Mouse (Mus musculus): ENCODE measurements at regions not wholly inside any gene's neighbourhood (a gene's known extent, or its start where the extent isn't known, plus 50 kb on each side); places are given as distances from the start of the nearest gene placed in this dataset.

DNA sequence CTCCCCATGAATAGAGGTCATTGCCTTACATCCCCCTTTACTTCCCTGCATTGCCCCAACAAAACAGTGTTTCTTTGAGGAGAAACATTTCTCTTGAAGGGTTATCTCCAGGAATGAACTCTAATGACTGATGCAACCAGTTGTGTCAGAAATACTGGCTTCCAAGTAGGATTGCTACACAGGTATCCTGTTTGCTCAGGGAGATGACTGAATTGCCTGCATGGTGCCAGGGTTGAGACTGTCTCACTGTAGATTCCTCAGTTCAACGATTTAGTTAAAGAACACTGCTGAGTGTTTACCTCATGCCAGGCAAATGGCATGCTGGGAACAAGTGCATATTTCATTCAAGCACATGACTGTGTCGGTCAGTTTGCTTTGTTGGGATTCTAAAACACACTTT is 123.8 kb upstream of the Esrrg start:
- Histone ChIP-seq H3K27me3 (ENCODE audit: insufficient read depth, low read length) (no peaks in the 10 kb centered on the region), H3K9ac (replicated peaks; ENCODE audit: low read length, poor library complexity, severe bottlenecking) (no peak overlapping the region), H3K36me3 (ENCODE audit: insufficient read depth, low read length) (no peaks in the 10 kb centered on the region), H3K4me2 (ENCODE audit: low read depth, low read length, poor library complexity, severe bottlenecking) (no peak overlapping the region), H3K27ac (ENCODE audit: low read depth, low read length) (no peak overlapping the region), H3K4me3 (ENCODE audit: low read depth, low read length) (no peak overlapping the region), H3K9me3 (ENCODE audit: low read length) (no peaks in the 10 kb centered on the region), H3K4me1 (ENCODE audit: insufficient read depth, low read length) (no peaks in the 10 kb centered on the region)
- DNase-seq (ENCODE audit: low spot score) (no peak), ATAC-seq (ENCODE audit: low FRiP score) (no peak)
- TF ChIP-seq CTCF (IDR thresholded peaks at IDR 0.05) = no peak
- 73% methylated on average over 2 of the region's 2 CpGs for WGBS

DNA sequence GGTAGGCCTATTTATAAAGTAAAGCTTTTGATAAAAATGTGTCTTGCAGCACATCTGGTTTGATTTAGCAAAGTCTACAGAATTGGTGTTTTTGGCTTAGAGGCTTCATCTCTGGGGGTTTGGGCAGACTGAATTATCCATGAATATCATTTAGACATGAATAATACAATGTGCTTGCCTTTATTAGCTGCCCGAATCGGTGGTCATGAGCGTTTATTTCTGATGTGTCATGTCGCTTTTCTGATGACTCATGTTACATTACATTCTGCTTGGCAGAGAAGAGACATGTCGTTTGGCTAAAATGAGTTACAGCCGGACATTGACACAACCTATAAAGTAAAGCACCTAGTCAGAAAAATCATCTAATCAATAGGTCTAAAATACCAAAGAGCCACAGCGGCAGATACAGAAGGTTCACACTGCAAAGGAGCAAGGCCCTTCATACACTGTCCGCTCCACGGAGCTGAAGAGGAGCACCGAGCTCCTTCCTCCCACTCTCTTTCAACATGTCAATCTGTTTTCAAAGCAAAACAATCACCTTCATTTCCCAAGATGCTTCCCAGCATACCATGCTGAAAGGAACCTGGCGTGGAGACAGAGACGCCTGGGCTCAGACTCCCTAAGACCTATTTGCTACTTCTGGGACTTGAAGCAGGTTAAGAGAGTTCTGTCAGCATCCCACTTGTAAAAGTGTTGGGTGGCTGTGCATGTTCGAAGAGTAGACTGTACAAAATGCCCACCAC is 120.5 kb upstream of the Esrrg start:
- Histone ChIP-seq H3K4me2 (ENCODE audit: low read depth, low read length, poor library complexity, severe bottlenecking) (no peak overlapping the region), H3K27me3 (ENCODE audit: insufficient read depth, low read length) (no peaks in the 10 kb centered on the region), H3K9ac (replicated peaks; ENCODE audit: low read length, poor library complexity, severe bottlenecking) (no peak overlapping the region), H3K4me1 (ENCODE audit: insufficient read depth, low read length) (no peaks in the 10 kb centered on the region), H3K27ac (ENCODE audit: low read depth, low read length) (no peak overlapping the region), H3K36me3 (ENCODE audit: insufficient read depth, low read length) (no peaks in the 10 kb centered on the region), H3K9me3 (ENCODE audit: low read length) (no peaks in the 10 kb centered on the region), H3K4me3 (ENCODE audit: low read depth, low read length) (no peak overlapping the region)
- no peak for ATAC-seq (ENCODE audit: low FRiP score)
- TF ChIP-seq CTCF (IDR thresholded peaks at IDR 0.05) = no peak
- 84% methylated on average over 13 of the region's 13 CpGs for WGBS
- no peak for DNase-seq (ENCODE audit: low spot score)

DNA sequence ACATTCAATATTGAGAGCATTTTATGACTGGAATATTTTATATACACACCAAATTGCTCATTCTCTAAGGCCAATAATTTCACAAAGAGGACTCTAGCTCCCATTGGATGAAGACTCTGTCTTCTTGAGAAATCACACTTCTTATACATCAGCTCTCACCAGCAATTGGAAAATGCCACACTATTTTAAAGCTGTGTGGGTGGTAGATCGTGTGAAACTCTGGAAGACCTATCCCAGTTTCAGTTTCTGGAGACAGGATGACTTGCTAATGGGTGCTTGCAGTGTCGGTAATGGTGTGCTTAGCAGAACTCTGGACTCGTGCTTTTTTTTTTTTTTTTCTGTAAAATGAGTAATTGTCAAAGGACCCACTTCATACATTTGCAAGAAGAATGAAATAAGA is 119.1 kb upstream of the Esrrg start:
- no peak for ATAC-seq (ENCODE audit: low FRiP score)
- H3K36me3 ChIP-seq (ENCODE audit: insufficient read depth, low read length) = no peaks in the 10 kb centered on the region
- no peaks in the 10 kb centered on the region for H3K4me1 ChIP-seq (ENCODE audit: insufficient read depth, low read length)
- no peak overlapping the region for H3K4me3 ChIP-seq (ENCODE audit: low read depth, low read length)
- no peak for TF ChIP-seq CTCF (IDR thresholded peaks at IDR 0.05)
- no peak overlapping the region for H3K27ac ChIP-seq (ENCODE audit: low read depth, low read length)
- no peak for DNase-seq (ENCODE audit: low spot score)
- no peak overlapping the region for H3K9ac ChIP-seq (replicated peaks; ENCODE audit: low read length, poor library complexity, severe bottlenecking)
- H3K9me3 ChIP-seq (ENCODE audit: low read length) = no peaks in the 10 kb centered on the region
- H3K27me3 ChIP-seq (ENCODE audit: insufficient read depth, low read length) = no peaks in the 10 kb centered on the region
- H3K4me2 ChIP-seq (ENCODE audit: low read depth, low read length, poor library complexity, severe bottlenecking) = no peak overlapping the region
- WGBS = 77% methylated on average over 3 of the region's 3 CpGs

DNA sequence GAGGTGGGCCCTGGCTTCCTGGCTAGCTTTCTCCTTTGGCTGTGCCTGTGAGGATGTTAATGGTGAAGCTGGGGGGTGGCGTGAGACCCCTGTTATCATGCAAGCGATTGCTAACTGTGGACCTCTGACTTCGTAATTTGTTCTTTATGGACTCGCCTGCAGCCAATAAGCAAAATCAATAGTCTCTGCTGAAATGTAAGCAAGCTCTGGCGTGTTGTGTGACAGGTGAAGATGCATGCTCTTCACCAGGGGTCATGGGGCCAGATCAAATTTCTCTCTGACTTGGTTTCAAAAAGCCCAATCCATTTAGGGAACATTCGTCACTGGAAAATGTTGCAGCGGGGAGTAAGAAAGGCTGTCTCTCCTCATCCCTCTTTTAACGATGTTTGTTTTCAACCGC is 103.2 kb upstream of the Esrrg start:
- ATAC-seq (ENCODE audit: low FRiP score) (no peak), DNase-seq (ENCODE audit: low spot score) (no peak)
- WGBS = 77% methylated on average over 9 of the region's 9 CpGs
- H3K27me3 ChIP-seq (ENCODE audit: insufficient read depth, low read length) = no peaks in the 10 kb centered on the region
- no peak overlapping the region for H3K4me2 ChIP-seq (ENCODE audit: low read depth, low read length, poor library complexity, severe bottlenecking)
- no peak for TF ChIP-seq CTCF (IDR thresholded peaks at IDR 0.05)
- H3K36me3 ChIP-seq (ENCODE audit: insufficient read depth, low read length) = no peaks in the 10 kb centered on the region
- H3K4me3 ChIP-seq (ENCODE audit: low read depth, low read length) = no peak overlapping the region
- no peaks in the 10 kb centered on the region for H3K4me1 ChIP-seq (ENCODE audit: insufficient read depth, low read length)
- no peak overlapping the region for H3K9ac ChIP-seq (replicated peaks; ENCODE audit: low read length, poor library complexity, severe bottlenecking)
- no peak overlapping the region for H3K27ac ChIP-seq (ENCODE audit: low read depth, low read length)
- H3K9me3 ChIP-seq (ENCODE audit: low read length) = no peaks in the 10 kb centered on the region

DNA sequence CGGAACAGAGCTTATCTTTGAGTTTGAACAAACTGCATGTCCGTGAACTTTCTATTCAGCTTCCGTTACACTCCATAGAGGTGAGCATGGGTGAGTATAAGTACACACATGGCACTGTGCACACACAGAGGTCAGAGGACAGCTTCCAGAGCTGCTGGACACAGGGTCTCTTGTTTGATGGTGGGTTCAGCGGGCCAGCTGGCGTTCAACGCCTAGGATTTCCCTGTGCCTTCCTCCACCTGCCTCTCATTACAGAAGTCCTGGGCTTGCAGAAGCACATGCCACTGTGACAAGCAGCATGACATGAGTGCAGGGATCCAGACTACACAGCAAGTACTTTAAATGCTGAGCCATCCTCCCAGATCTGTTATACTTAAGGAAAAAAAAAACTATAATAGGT is 101.4 kb upstream of the Esrrg start:
- no peaks in the 10 kb centered on the region for H3K4me1 ChIP-seq (ENCODE audit: insufficient read depth, low read length)
- ATAC-seq (ENCODE audit: low FRiP score) (no peak), DNase-seq (ENCODE audit: low spot score) (no peak)
- H3K4me2 ChIP-seq (ENCODE audit: low read depth, low read length, poor library complexity, severe bottlenecking) = no peak overlapping the region
- H3K9me3 ChIP-seq (ENCODE audit: low read length) = no peaks in the 10 kb centered on the region
- no peak overlapping the region for H3K27ac ChIP-seq (ENCODE audit: low read depth, low read length)
- no peak for TF ChIP-seq CTCF (IDR thresholded peaks at IDR 0.05)
- no peaks in the 10 kb centered on the region for H3K36me3 ChIP-seq (ENCODE audit: insufficient read depth, low read length)
- H3K4me3 ChIP-seq (ENCODE audit: low read depth, low read length) = no peak overlapping the region
- no peak overlapping the region for H3K9ac ChIP-seq (replicated peaks; ENCODE audit: low read length, poor library complexity, severe bottlenecking)
- H3K27me3 ChIP-seq (ENCODE audit: insufficient read depth, low read length) = no peaks in the 10 kb centered on the region
- WGBS = 88% methylated on average over 6 of the region's 6 CpGs

DNA sequence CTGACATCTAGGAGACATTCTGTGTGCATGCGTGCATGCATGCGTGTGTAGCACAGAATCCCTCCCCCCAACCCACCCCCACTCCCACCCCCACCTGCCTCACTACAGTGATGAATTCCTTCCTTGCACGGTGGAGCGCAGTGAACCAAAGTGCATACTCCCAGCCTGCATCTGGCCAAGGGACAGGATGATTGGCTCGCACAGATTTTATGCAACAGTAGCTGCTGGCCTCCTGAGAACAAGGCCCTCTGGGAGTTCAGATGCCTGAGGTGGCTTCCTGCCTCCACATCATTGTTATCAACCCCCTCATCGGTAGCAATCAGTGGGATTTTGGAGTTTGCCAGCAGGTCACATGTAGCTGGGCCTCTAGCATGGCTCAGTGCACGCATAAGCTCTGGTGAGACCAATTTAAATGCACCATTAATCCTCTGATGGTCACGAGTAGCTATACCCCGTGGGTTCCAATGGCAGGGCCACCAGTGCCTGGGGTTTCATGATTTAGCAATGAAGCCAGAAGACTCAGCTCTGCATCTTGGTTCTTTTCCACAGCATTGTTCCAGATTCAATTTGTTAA is 77.2 kb upstream of the Esrrg start:
- H3K4me3 ChIP-seq (ENCODE audit: low read depth, low read length) = no peak overlapping the region
- WGBS = 52% methylated on average over 9 of the region's 9 CpGs
- no peak overlapping the region for H3K27ac ChIP-seq (ENCODE audit: low read depth, low read length)
- H3K27me3 ChIP-seq (ENCODE audit: insufficient read depth, low read length) = no peaks in the 10 kb centered on the region
- no peaks in the 10 kb centered on the region for H3K36me3 ChIP-seq (ENCODE audit: insufficient read depth, low read length)
- no peaks in the 10 kb centered on the region for H3K9me3 ChIP-seq (ENCODE audit: low read length)
- no peak for TF ChIP-seq CTCF (IDR thresholded peaks at IDR 0.05)
- no peak overlapping the region for H3K4me2 ChIP-seq (ENCODE audit: low read depth, low read length, poor library complexity, severe bottlenecking)
- H3K9ac ChIP-seq (replicated peaks; ENCODE audit: low read length, poor library complexity, severe bottlenecking) = no peak overlapping the region
- DNase-seq (ENCODE audit: low spot score) (no peak), ATAC-seq (ENCODE audit: low FRiP score) (no peak)
- no peaks in the 10 kb centered on the region for H3K4me1 ChIP-seq (ENCODE audit: insufficient read depth, low read length)

Data from midbrain, postnatal 0 days (tissue).